Mouse (Mus musculus) cortical plate, adult 2 months (tissue): ENCODE data around the gene Fam71a.

ENCODE experiments used
- CTCF ChIP-seq: fragments of 200-500 bp; IDR thresholded peaks from 2 replicates; pipeline ENCODE4 v1.5.1; 2011; ENCODE audit warnings: mild to moderate bottlenecking, control low read depth, low read length; ENCODE audit not compliant: insufficient read depth; ENCODE audit errors: extremely low read depth
- POLR2A ChIP-seq: fragments of 200-500 bp; IDR thresholded peaks from 2 replicates; pipeline ENCODE4 v1.6.1; 2011; ENCODE audit warnings: mild to moderate bottlenecking, low read length, control low read depth; ENCODE audit not compliant: insufficient read depth; ENCODE audit errors: extremely low read depth

DNA sequence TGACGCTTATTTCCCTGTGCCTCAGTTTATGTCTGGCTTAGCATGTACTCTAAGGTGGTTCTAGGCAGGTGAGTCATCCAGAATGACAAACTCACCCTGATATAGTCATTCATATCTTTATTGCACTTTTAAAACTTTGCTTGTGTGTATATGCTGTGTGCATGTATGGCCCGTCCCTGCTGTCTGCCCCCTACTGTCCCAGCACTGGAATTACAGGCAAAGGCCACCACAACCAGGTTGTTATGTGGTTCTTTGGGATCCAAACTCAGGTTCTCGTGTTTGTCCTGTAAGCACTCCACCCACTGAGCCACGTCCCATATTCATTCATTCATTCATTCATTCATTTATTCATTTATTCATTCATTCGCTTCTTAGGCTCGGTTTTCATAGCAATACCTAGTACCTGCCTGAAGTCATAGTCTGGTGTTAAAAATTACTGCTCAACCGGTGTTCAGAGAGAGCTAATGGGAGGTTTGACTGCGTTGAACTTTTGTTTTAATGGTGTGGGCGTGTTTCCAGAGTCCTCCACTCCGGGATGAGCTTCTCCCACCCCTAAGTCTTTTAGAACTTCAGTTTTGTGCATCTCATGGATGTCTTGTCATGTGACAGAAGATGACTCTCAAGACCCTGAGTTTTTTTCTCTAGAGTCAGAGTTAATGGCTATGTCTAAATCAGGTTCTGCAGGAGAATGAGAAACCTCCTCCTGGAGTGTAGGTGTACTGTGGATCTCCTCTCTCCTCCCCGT lies 37.8 kb upstream of the Fam71a start:
- TF ChIP-seq POLR2A = no peak
- no peak for TF ChIP-seq CTCF
